Mouse (Mus musculus): ENCODE measurements around the gene Gm42791.

GRCm38 (mm10) chr5:148927717-148928223 lies 67.2 kb downstream of the Gm42791 start:
- TF ChIP-seq POLR2A (IDR thresholded peaks at IDR 0.05; ENCODE audit: borderline replicate concordance, low read depth, low read length) (no peak), CTCF (IDR thresholded peaks at IDR 0.05; ENCODE audit: low read depth, low read length) (no peak)
